In the genomic region with DNA sequence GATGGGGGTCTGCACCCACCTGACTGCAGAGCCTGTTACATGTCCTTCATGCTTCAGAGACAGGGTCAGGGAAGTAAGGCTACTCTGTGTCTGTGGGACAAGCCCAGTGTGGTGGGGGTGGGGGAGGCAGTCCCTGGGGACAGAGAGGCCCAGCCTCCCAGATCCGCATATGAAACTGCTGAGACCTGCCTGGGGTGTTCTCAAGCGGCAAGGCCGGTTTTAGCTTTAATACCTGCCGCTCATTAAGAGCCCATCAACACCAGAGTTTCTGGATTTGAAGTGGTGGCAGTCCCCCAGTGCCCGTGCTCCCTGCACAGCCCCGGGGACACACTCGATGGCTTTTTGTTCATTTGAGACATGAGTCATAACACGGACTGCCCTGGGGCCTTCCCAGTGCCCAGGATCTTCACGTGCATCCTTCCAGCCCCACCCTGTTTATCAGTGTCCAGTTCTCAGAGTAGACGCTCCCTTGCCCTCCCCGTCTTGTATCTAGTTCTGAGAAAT, we compare ENCODE assay signal across 14 mouse cellular contexts. TPM values are rescaled to one million over a fixed set of nuclear protein-coding genes. Genes with fewer than 3 reads are reported as not detected.
DNase-seq lines count a peak whose midpoint lies in the region; ATAC-seq and TF ChIP-seq lines count a peak whose summit lies in the region.
"Had no signal": no experiment of that assay in that cellular context is flagged by ENCODE, and none has a peak within 500 bp of the region (broad histone marks: within the 10 kb centered on the region; RNA-seq: fewer than 3 reads in every experiment).

No protein-coding gene starts in this region.

- DNase-seq in lung, embryonic 14.5 days = no peak
- DNase-seq in lung, postnatal 36 days = no peak
- no peak for DNase-seq in ES-E14 (ENCODE audit: low read depth, low spot score)
- DNase-seq in embryonic facial prominence, embryonic 11.5 days (ENCODE audit: low spot score) = no peak
- DNase-seq in layer of hippocampus, adult 8-10 months (ENCODE audit: low spot score in 2 of 2) = no peak
- DNase-seq: gastrocnemius, postnatal 36 days; thymus, postnatal 4 days had no signal

- in situ Hi-C loops in ES-E14 (cut with MboI; ENCODE audit: low sequenced_read_pairs in 2 of 2, unreplicated experiment in 2 of 2) = loop anchor here (10.0 to 25.0 kb wide), 3 partner anchors 85 to 167 kb away; partner anchors contain the start of genes Mei1 (in 2 of the 2), 4930407I10Rik (in 1 of the 2) and Srebf2 (in 1 of the 2)

- H3K9ac ChIP-seq in lung, embryonic 14.5 days = no peak overlapping the region
- H3K9ac ChIP-seq in ES-E14 (ENCODE audit: insufficient read depth, low read depth, low read length, poor library complexity, severe bottlenecking) = no peak overlapping the region
- no peak overlapping the region for H3K9ac ChIP-seq in embryonic facial prominence, embryonic 11.5 days (replicated peaks; ENCODE audit: low read length)
- peak overlapping the region; percentile 59 for H3K9ac ChIP-seq in liver, embryonic 16.5 days (ENCODE audit: low read depth, low read length)
- H3K9ac ChIP-seq: forebrain, embryonic 12.5 days; hindbrain, embryonic 12.5 days; limb, embryonic 15.5 days had no signal

- H3K27ac ChIP-seq in lung, embryonic 14.5 days (ENCODE audit: low read depth) = peak overlapping the region; percentile 32; the same call in 1 of the 2 replicates
- H3K27ac ChIP-seq in ES-E14 (ENCODE audit: insufficient read depth, low read depth, low read length, poor library complexity, severe bottlenecking) = 0 out of 2 replicates have a peak overlapping the region, but pooled peaks have one; percentile 28
- H3K27ac ChIP-seq in embryonic facial prominence, embryonic 11.5 days (replicated peaks; ENCODE audit: low read depth, low read length) = no peak overlapping the region
- H3K27ac ChIP-seq in liver, embryonic 16.5 days (ENCODE audit: low read length) = peak overlapping the region; percentile 87
- H3K27ac ChIP-seq: forebrain, embryonic 12.5 days; hindbrain, embryonic 12.5 days; layer of hippocampus, adult 2 months; limb, embryonic 15.5 days had no signal

- WGBS in lung, embryonic 14.5 days = 39% methylated on average over 11 of the region's 11 CpGs
- 39% methylated on average over 11 of the region's 11 CpGs for WGBS in embryonic facial prominence, embryonic 11.5 days
- WGBS in liver, embryonic 16.5 days (ENCODE audit: insufficient replicate concordance) = 40% methylated on average over 11 of the region's 11 CpGs

- peaks cover 8% of the 10 kb centered on the region for H3K27me3 ChIP-seq in lung, embryonic 14.5 days (ENCODE audit: insufficient read depth, low read length)
- H3K27me3 ChIP-seq in embryonic facial prominence, embryonic 11.5 days (ENCODE audit: control insufficient read depth, insufficient read depth, low read length) = peaks cover 9% of the 10 kb centered on the region
- H3K27me3 ChIP-seq in liver, embryonic 16.5 days (ENCODE audit: control insufficient read depth, insufficient read depth, low read depth, low read length) = peaks cover 8% of the 10 kb centered on the region

- no peaks in the 10 kb centered on the region for H3K4me1 ChIP-seq in lung, embryonic 14.5 days (ENCODE audit: insufficient read depth)
- peaks cover 2 to 26% of the 10 kb centered on the region in 2 experiments; a peak in 3 of 4 replicates for H3K4me1 ChIP-seq in ES-E14 (ENCODE audit: control insufficient read depth in 2 of 2, insufficient read depth in 2 of 2, low read length in 2 of 2, poor library complexity in 1 of 2)
- no peaks in the 10 kb centered on the region; the same call in 1 of the 2 replicates for H3K4me1 ChIP-seq in embryonic facial prominence, embryonic 11.5 days (ENCODE audit: control insufficient read depth, insufficient read depth, low read length)
- H3K4me1 ChIP-seq in liver, embryonic 16.5 days (ENCODE audit: control insufficient read depth, low read depth, low read length) = peaks cover 31% of the 10 kb centered on the region

- H3K9me3 ChIP-seq in lung, embryonic 14.5 days (ENCODE audit: low read depth, low read length) = no peaks in the 10 kb centered on the region
- H3K9me3 ChIP-seq in ES-E14 (ENCODE audit: control insufficient read depth, insufficient read depth, low read depth, low read length) = no peaks in the 10 kb centered on the region
- H3K9me3 ChIP-seq in embryonic facial prominence, embryonic 11.5 days (replicated peaks; ENCODE audit: control insufficient read depth, low read length) = no peaks in the 10 kb centered on the region
- H3K9me3 ChIP-seq in liver, embryonic 16.5 days (replicated peaks; ENCODE audit: control insufficient read depth, low read length) = no peaks in the 10 kb centered on the region
- H3K9me3 ChIP-seq: forebrain, embryonic 12.5 days; hindbrain, embryonic 12.5 days; limb, embryonic 15.5 days had no signal

- H3K36me3 ChIP-seq in lung, embryonic 14.5 days (ENCODE audit: insufficient read depth) = peaks cover 6% of the 10 kb centered on the region; the same call in 1 of the 2 replicates
- H3K36me3 ChIP-seq in ES-E14 (ENCODE audit: control insufficient read depth, insufficient read depth, low read length, poor library complexity, severe bottlenecking) = peaks cover 14% of the 10 kb centered on the region; the same call in 1 of the 2 replicates
- H3K36me3 ChIP-seq in embryonic facial prominence, embryonic 11.5 days (replicated peaks; ENCODE audit: control insufficient read depth, insufficient read depth, low read depth, low read length) = no peaks in the 10 kb centered on the region
- H3K36me3 ChIP-seq in liver, embryonic 16.5 days (ENCODE audit: control insufficient read depth, insufficient read depth) = no peaks in the 10 kb centered on the region

- no peak overlapping the region for H3K4me2 ChIP-seq in lung, embryonic 14.5 days
- no peak overlapping the region for H3K4me2 ChIP-seq in embryonic facial prominence, embryonic 11.5 days (ENCODE audit: low read depth, low read length)
- H3K4me2 ChIP-seq in liver, embryonic 16.5 days (ENCODE audit: low read depth, low read length) = peak overlapping the region; percentile 64
- H3K4me2 ChIP-seq: forebrain, embryonic 12.5 days; hindbrain, embryonic 12.5 days; limb, embryonic 15.5 days had no signal

- peak; percentile 32; the same call in 1 of the 2 replicates for ATAC-seq in lung, embryonic 14.5 days (ENCODE audit: insufficient read depth)
- ATAC-seq in embryonic facial prominence, embryonic 11.5 days (replicated peaks; ENCODE audit: insufficient number of reproducible peaks, low FRiP score, low TSS enrichment, low read depth) = 0 out of 2 replicates have a peak, but pooled peaks have one; percentile 50
- ATAC-seq in liver, embryonic 16.5 days (ENCODE audit: low read depth) = peak; percentile 97
- ATAC-seq in monocyte, adult 5-6 weeks (replicated peaks; ENCODE audit: insufficient number of reproducible peaks, low FRiP score, low TSS enrichment, poor library complexity, severe bottlenecking) = no peak
- ATAC-seq in activated CD4-positive, CD25-positive, alpha-beta regulatory T cell, adult 4 months = no peak

- TF ChIP-seq CTCF in lung, embryonic 14.5 days (IDR thresholded peaks at IDR 0.05; ENCODE audit: low read depth) = no peak

- no peak overlapping the region for H3K4me3 ChIP-seq in lung, embryonic 14.5 days (ENCODE audit: low read depth, low read length)
- H3K4me3 ChIP-seq in ES-E14 (ENCODE audit: insufficient read depth in 1 of 2, low read depth in 1 of 2, low read length in 2 of 2, poor library complexity in 1 of 2, severe bottlenecking in 1 of 2) = no peak overlapping the region
- H3K4me3 ChIP-seq in embryonic facial prominence, embryonic 11.5 days (ENCODE audit: low read depth, low read length) = no peak overlapping the region
- H3K4me3 ChIP-seq in liver, embryonic 16.5 days (ENCODE audit: low read depth, low read length) = peak overlapping the region; percentile 27
- H3K4me3 ChIP-seq: forebrain, embryonic 12.5 days; hindbrain, embryonic 12.5 days; layer of hippocampus, adult 2 months; limb, embryonic 15.5 days had no signal

RNA-seq across cellular contexts. Expression of gene Tnfrsf13c, which starts 5.4 kb away (rescaled TPM):
- 0.22 TPM in 1 of 2 replicates, not detected in the other for polyA plus RNA-seq in lung, embryonic 14.5 days (2014; fragmentation: Nextera tagmentation; extraction: Ambion mirVana)
- total RNA-seq in ES-E14 (2012; rRNA removed) = 1.7 and 2.3 TPM in 2 replicates
- polyA plus RNA-seq in embryonic facial prominence, embryonic 11.5 days (2014; fragmentation: Nextera tagmentation; extraction: Ambion mirVana) = 0.42 TPM in 1 of 2 replicates, not detected in the other
- polyA plus RNA-seq in liver, embryonic 16.5 days (2015; fragmentation: Nextera tagmentation; extraction: Ambion mirVana) = 0.40 and 0.93 TPM in 2 replicates
- total RNA-seq in monocyte, adult 5-6 weeks (2017) = 13.6 to 19.3 TPM (median 17.9 TPM) in 3 replicates
- polyA plus RNA-seq in activated CD4-positive, CD25-positive, alpha-beta regulatory T cell, adult 4 months (2017; shearing (Covaris generic)) = 10 to 100 TPM in 1 of 2 experiments, 1 to 10 TPM in 1; 2.5 to 10.9 TPM
- under 1 TPM in 2 of 4 experiments, not detected in 2; 0.69 to 0.80 TPM for total RNA-seq in layer of hippocampus, adult 8-10 months (2022)
- total RNA-seq: gastrocnemius, postnatal 36 days had no signal

RNA-seq across cellular contexts. Expression of gene Cenpm, which starts 15.0 kb away (rescaled TPM):
- 86.9 and 88.1 TPM in 2 replicates for polyA plus RNA-seq in lung, embryonic 14.5 days (2014; fragmentation: Nextera tagmentation; extraction: Ambion mirVana)
- total RNA-seq in ES-E14 (2012; rRNA removed) = 58.2 and 80.0 TPM in 2 replicates
- polyA plus RNA-seq in embryonic facial prominence, embryonic 11.5 days (2014; fragmentation: Nextera tagmentation; extraction: Ambion mirVana) = 86.4 and 92.5 TPM in 2 replicates
- 27.1 and 31.0 TPM in 2 replicates for polyA plus RNA-seq in liver, embryonic 16.5 days (2015; fragmentation: Nextera tagmentation; extraction: Ambion mirVana)
- not detected in 3 replicates for total RNA-seq in monocyte, adult 5-6 weeks (2017)
- polyA plus RNA-seq in activated CD4-positive, CD25-positive, alpha-beta regulatory T cell, adult 4 months (2017; shearing (Covaris generic)) = 10 to 100 TPM; 21.6 to 34.7 TPM
- 1 to 10 TPM; 2.6 to 4.8 (median 4.4) TPM for total RNA-seq in layer of hippocampus, adult 8-10 months (2022)

RNA-seq across cellular contexts. Expression of gene Shisa8, which starts 17.0 kb away (rescaled TPM):
- polyA plus RNA-seq in lung, embryonic 14.5 days (2014; fragmentation: Nextera tagmentation; extraction: Ambion mirVana) = 0.20 and 0.45 TPM in 2 replicates
- 4.1 and 4.3 TPM in 2 replicates for total RNA-seq in ES-E14 (2012; rRNA removed)
- polyA plus RNA-seq in embryonic facial prominence, embryonic 11.5 days (2014; fragmentation: Nextera tagmentation; extraction: Ambion mirVana) = 0.18 and 0.26 TPM in 2 replicates
- polyA plus RNA-seq in liver, embryonic 16.5 days (2015; fragmentation: Nextera tagmentation; extraction: Ambion mirVana) = 0.11 TPM in 2 replicates
- not detected in 3 replicates for total RNA-seq in monocyte, adult 5-6 weeks (2017)
- not detected for polyA plus RNA-seq in activated CD4-positive, CD25-positive, alpha-beta regulatory T cell, adult 4 months (2017; shearing (Covaris generic))
- 1 to 10 TPM; 1.6 to 3.5 (median 2.0) TPM for total RNA-seq in layer of hippocampus, adult 8-10 months (2022)
- total RNA-seq: gastrocnemius, postnatal 36 days had no signal

RNA-seq across cellular contexts. Expression of gene 1500009C09Rik, which starts 22.6 kb away (rescaled TPM):
- polyA plus RNA-seq in lung, embryonic 14.5 days (2014; fragmentation: Nextera tagmentation; extraction: Ambion mirVana) = not detected in 2 replicates
- 1.0 and 1.2 TPM in 2 replicates for total RNA-seq in ES-E14 (2012; rRNA removed)
- polyA plus RNA-seq in embryonic facial prominence, embryonic 11.5 days (2014; fragmentation: Nextera tagmentation; extraction: Ambion mirVana) = 0.35 and 0.45 TPM in 2 replicates
- polyA plus RNA-seq in liver, embryonic 16.5 days (2015; fragmentation: Nextera tagmentation; extraction: Ambion mirVana) = not detected in 2 replicates
- total RNA-seq in monocyte, adult 5-6 weeks (2017) = not detected in 3 replicates
- polyA plus RNA-seq in activated CD4-positive, CD25-positive, alpha-beta regulatory T cell, adult 4 months (2017; shearing (Covaris generic)) = not detected
- total RNA-seq in layer of hippocampus, adult 8-10 months (2022) = 100 to 1,000 TPM in 3 of 4 experiments, 10 to 100 TPM in 1; 91.7 to 112 (median 104) TPM
- total RNA-seq: gastrocnemius, postnatal 36 days had no signal
- polyA plus RNA-seq: limb, embryonic 15.5 days had no signal

RNA-seq across cellular contexts. Expression of gene Sept3, which starts 45.1 kb away (rescaled TPM):
- polyA plus RNA-seq in lung, embryonic 14.5 days (2014; fragmentation: Nextera tagmentation; extraction: Ambion mirVana) = 8.1 and 8.7 TPM in 2 replicates
- 5.9 and 8.2 TPM in 2 replicates for total RNA-seq in ES-E14 (2012; rRNA removed)
- polyA plus RNA-seq in embryonic facial prominence, embryonic 11.5 days (2014; fragmentation: Nextera tagmentation; extraction: Ambion mirVana) = 66.3 and 66.7 TPM in 2 replicates
- 0.32 TPM in 1 of 2 replicates, not detected in the other for polyA plus RNA-seq in liver, embryonic 16.5 days (2015; fragmentation: Nextera tagmentation; extraction: Ambion mirVana)
- total RNA-seq in monocyte, adult 5-6 weeks (2017) = 0.48 TPM in 1 of 3 replicates, not detected in the others
- polyA plus RNA-seq in activated CD4-positive, CD25-positive, alpha-beta regulatory T cell, adult 4 months (2017; shearing (Covaris generic)) = not detected
- 100 to 1,000 TPM; 583 to 608 (median 584) TPM for total RNA-seq in layer of hippocampus, adult 8-10 months (2022)

Comparison
In these comparisons a context has a peak if more than half of its experiments do, and no peak if none do; other contexts are left out.
1. ATAC-seq: peak in lung, embryonic 14.5 days (single experiment), embryonic facial prominence, embryonic 11.5 days (single experiment) and liver, embryonic 16.5 days (single experiment); none in monocyte, adult 5-6 weeks (single experiment) and activated CD4-positive, CD25-positive, alpha-beta regulatory T cell, adult 4 months (single experiment).